Mouse (Mus musculus) natural killer cell, adult 2 months (primary cell): ENCODE measurements around the gene Pop4.
"Not testable (repeated sequence)": the region's sequence is repeated elsewhere in the genome, so short reads cannot be mapped to it uniquely, and the experiment has no call there.

Source experiments
- DNase-seq, 2 experiments: peaks; one replicate each; pipeline ENCODE4 v3.0.0; 2022; ENCODE audit warnings: low spot score in 2 of 2

The Pop4 gene

DNA sequence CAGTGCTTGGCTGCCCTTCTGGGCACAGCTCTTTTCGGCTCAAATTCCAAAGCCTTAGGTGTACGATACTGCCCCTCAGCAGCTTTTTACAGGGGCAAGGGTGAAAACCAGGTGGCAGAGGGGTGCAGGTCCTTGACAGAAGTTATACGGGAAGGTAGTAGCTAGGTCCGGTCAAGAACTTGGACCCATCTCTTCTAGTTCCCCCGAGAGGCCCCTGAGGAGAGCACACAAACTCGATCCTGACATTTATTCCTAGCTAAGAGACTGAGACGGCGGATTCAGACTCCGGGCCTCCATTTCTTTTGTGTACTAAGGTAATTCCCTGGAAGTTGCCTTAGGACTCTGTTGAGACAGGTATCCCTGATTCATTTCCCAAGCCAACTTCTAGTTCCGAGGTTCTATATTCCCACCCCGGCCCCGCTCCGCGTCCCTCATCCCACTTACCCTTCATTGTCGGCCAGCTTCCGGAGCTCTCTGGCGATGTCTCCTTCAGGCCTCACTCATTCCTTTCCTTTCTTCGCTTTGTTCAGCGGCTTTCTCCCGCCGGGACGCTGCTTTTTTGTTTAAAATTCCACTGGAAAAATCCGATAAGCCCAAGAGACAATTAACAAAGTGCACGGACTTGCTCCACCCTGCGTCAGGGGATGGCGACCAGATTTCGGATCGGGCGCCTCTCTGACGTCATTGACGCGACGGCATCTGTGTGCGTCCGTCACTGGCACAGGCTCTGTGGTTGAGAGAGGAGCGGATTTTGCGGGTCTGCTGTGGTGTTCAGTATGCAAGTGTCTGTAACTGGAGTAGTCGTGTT lies at the start of gene Pop4:
TSS of gene Pop4 (minus strand) at position 721 of the 808 bp plus-strand sequence.
- peak; percentile 81 to 86 for DNase-seq

DNA sequence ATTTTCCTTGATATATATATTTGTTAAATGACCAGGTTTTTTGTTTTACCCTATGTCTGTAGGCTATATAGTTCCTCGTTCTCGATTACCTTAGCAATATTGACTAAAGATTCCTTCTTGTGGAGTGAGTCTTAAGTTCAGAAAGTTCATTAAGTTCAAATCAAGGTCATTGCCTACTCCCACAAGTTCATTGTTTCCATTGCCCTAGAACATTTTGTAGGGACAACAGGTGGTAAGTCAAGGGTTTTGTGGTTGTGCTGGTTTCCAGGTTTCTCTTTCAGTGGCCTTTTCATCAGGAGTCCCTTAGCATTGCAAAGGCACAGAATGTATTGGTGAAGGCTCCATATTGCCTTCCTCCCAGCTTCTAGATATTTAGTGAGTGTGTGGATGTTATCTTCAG lies 49.4 kb upstream of the Pop4 start:
- no peak for DNase-seq

DNA sequence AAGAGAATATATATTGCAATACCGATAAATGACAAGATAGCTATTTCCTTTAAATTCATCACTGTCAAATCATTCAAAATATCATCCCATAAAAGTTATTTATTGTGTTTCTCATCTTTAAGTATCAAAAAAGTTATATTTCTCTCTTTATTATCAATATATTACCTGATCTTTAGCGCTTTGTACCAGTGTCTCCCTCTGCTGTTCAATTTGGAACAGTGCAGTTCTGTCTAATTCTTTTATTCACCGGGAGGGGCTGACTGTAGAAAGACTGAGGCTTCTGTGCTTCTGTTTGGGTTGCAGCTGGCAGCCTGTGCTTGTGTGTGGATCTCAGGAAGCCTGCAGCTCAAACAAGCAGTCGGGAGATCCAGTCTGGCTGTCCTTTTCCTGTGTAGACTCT lies 11.0 kb upstream of the Pop4 start:
- DNase-seq = not testable (repeated sequence)

GRCm38 (mm10) chr7:38272551-38272950 lies 1.3 kb upstream of the Pop4 start:
- no peak for DNase-seq

- DNase-seq = no peak
These were observed 636 bp upstream of the Pop4 start for GRCm38 (mm10) chr7:38271859-38272258.

DNA sequence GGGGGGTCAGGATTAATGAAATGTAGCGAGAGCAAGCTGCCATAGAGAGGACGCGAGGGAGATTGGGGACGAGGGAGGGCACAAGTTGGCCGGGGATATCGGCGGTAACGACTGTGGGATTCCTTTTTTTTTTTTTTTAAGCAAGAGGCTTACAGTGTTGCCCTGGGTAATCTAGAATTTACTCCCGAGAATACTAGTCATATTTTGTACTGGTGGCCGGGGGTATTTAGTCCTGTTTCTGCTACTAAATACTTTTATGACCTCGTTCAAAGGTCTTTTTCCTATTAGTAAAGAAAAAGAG lies 238 bp upstream of the Pop4 start:
- DNase-seq = no peak

DNA sequence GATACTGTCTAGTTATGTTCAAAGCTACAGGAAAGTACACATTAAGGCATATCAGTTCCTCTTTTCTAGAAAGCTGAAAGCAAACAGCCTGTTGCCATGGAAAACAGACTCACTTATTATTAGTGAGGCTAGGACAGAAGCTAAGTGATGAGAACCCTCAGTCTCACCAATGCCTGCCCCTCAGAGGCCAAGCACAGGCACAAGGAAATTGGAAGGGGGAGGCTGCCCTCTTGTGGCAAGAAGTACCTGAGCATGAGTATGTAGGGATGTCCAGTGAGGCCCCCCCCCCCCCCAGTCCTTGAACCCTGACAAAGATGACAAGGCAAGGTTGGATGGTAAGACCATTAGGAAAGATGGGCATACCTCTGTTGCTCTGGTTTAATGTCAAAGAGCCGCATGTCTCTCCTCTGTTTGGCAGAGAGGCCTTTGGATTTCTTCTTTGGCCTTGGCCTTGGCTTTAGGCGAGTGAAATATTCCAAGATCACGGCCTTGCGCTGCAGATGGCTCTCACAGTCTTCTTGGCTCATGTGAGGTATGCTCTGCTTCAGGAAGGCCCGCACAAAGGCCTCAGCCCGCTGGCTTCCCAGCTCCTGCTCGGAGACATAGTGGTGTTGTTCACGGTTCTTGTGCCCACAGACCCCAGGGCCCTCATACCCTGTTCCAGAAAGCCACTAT lies 4.1 kb downstream of the Pop4 start:
- DNase-seq = peak; percentile 50 to 58

DNA sequence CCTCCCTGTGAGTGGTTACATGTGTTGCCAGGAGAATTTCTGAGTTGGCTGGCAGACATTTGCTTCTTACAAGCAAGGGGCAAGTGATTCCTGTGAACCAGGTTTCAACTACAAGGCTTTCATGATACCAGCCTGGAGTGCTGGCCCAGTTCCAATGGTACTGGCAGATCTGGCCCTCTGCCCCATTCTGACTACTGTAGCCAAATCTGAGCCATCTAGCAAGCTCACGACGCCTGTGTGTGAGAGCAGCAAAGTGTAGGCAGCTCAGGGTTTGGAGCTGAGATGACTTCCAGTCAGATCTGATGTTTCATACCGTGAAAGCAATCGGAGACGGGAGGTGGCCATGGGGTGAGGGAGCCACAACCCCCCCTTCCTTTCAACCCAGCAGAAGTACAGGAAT lies 8.8 kb downstream of the Pop4 start:
- DNase-seq = no peak

DNA sequence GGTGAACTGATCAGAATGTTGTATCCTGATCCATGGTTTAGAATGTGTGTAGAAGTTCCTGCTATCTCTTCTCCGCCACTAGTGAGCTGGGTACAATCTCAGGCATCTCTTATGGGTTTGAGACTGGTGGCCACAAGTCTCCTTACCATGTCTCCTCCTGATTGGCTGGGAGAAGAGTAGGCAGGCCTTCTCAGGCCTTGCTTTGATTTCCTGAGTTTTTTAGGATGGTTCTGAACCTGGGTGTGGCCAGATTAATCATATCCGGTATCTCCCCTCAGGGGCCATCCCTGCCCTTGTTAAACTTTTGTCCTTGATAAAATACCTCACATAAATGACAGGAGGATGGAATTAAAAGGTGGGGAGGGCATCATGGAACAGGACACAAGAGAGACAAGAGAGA lies 11.6 kb downstream of the Pop4 start:
- no peak for DNase-seq

GRCm38 (mm10) chr7:38253441-38253840 lies 17.8 kb downstream of the Pop4 start:
- DNase-seq = no peak

DNA sequence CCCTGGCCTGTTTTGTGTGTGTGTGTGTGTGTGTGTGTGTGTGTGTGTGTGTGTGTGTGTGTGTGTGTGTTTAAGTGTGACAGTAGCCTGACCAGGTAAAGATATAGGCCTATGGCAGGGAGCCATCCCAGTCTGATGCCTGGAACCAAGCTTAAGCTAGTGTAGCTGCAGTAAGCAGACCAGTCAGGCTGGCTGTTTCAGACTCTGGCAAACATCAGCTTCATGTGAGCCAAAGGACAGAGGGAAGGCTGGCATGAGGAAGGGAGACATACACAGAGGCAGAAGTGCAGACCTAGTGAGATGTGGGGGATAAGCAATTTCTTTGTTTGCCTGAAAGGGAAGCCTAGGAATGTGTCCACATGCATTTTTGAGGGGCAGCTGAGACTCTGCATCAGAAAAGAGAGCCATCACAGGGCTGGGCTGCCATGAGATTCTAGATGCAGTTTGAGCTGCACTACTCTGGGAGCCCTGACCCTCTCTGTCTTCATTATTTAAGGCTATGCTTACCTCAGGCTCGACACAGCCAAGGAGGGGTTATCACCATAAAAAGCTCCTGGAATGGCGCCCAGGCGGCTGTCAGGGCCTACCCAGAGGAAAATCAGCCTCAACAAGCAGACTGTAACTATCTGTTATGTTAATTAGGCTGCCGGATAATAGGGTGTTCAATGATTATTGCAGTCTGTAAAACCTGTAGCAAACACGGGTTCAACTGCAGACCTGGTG lies 19.6 kb downstream of the Pop4 start:
- no peak for DNase-seq

GRCm38 (mm10) chr7:38242417-38242816 lies 28.8 kb downstream of the Pop4 start:
- DNase-seq = no peak

DNA sequence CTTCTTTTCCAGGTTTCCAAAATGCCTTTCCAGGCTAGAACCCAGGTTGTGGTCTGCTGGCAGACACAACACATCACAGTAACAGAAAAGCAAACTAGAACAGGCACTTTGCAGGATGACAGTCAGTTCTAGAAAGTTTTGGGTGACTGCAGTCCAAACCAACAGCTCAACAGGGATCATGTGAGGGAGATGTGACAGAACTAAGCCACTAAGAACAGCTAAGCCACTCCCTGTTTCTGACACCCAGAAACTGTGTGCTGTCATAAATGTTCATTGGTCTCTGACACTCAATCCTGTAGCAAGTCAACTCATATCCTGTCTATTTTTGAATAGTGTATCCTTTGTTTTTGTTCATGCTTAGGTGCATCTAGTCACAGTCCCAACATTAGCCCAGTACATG lies 34.1 kb downstream of the Pop4 start:
- no peak for DNase-seq

GRCm38 (mm10) chr7:38236400-38237105 lies 34.7 kb downstream of the Pop4 start:
- DNase-seq = no peak

- no peak for DNase-seq
These were observed 40.9 kb downstream of the Pop4 start for GRCm38 (mm10) chr7:38230285-38230684.

DNA sequence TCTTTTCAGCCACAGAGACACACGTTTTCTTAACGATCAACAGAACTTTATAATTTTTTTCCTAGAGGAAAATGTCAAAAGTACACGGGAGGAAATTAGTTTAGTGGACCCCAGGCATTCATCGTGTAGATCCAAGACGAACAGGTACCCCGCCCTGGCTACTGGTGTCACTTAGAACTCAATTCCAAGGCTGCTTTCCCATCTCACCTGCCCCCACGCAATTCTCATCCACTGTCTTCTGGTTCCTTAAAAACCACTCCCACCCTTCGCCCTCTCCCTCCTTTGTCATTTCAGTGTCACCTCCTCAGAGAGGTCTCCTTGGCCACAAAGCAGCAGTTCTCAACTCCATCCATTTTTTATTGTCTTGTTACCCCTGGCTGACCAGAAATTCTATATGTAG lies 42.9 kb downstream of the Pop4 start:
- DNase-seq = no peak

GRCm38 (mm10) chr7:38227900-38228298 lies 43.3 kb downstream of the Pop4 start, which contains the start of gene Plekhf1:
Gene Plekhf1, minus strand, starts transcription at chr7:38228016.
- DNase-seq = peak; percentile 70

DNA sequence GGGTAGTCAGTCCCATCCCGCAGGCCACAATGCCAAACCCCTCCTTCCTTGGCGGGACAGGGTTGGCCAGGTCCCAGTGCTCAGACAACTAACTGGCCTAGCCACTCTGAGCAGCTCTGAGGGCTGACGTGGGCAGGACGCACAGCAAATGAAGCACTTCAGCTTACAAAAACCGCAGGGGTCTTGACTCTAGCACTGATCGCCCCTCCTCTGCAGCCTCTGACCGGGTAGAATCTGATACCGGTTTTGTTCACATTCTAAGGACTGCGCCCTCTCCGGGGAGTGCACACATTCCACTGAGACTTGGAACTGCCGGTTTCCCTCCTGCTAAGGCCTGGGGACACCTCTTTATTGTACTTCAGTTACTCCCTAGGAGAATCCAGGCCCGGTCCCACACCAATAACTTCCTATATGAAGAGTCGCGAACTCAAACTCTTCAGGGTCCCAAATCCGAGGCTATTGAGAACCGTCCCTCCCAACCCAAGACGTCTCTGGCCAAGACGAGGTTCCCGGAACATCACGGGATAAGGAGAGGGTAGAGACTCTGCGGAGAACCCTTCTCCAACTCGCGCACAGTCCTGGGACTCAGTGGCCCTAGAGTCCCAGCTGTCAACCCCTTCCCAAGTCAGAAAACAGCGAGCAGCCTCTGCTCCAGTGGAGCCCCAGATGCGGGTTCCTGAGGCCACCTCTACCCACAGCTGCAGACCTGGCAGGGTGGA lies 43.9 kb downstream of the Pop4 start:
- peak; percentile 17 to 26 for DNase-seq

- no peak for DNase-seq
These were observed 45.0 kb downstream of the Pop4 start for GRCm38 (mm10) chr7:38226226-38226625.

GRCm38 (mm10) chr7:38224577-38225369 lies 46.5 kb downstream of the Pop4 start:
- peak in 1 of 2 experiments; percentile 15 for DNase-seq

GRCm38 (mm10) chr7:38220866-38221265 lies 50.4 kb downstream of the Pop4 start:
- no peak for DNase-seq
